Mouse (Mus musculus) ovary, postnatal 36 days (tissue): ENCODE measurements around the gene P3h4.
"Not testable (repeated sequence)": the region's sequence is repeated elsewhere in the genome, so short reads cannot be mapped to it uniquely, and the experiment has no call there.

ENCODE experiments used
- DNase-seq: peaks from one replicate; pipeline ENCODE4 v3.0.0; 2022; ENCODE audit warnings: low spot score, mixed read lengths

Gene P3h4

DNA sequence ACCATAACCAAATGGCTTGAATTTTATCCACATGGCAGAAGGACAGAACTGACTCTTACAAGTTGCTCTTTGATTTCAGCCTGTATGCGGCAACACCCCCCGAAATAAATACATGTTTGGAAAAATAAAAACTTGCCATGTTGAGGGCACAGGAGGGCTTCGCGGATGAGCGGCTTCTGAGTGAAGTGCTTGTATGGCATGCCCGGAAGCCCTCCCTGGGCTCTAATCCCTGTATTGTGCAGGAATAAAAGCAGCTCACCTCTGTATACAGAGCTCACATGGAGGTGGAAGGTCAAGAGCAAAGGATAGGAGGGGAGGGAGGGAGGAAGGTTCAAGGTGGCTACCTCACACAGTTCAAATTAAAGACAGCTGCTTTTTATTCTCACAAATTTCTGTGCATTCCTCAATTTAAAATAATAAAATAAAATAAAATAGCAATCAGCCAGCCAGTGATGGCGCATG is 22.7 kb downstream of the P3h4 start:
- DNase-seq: no peak

DNA sequence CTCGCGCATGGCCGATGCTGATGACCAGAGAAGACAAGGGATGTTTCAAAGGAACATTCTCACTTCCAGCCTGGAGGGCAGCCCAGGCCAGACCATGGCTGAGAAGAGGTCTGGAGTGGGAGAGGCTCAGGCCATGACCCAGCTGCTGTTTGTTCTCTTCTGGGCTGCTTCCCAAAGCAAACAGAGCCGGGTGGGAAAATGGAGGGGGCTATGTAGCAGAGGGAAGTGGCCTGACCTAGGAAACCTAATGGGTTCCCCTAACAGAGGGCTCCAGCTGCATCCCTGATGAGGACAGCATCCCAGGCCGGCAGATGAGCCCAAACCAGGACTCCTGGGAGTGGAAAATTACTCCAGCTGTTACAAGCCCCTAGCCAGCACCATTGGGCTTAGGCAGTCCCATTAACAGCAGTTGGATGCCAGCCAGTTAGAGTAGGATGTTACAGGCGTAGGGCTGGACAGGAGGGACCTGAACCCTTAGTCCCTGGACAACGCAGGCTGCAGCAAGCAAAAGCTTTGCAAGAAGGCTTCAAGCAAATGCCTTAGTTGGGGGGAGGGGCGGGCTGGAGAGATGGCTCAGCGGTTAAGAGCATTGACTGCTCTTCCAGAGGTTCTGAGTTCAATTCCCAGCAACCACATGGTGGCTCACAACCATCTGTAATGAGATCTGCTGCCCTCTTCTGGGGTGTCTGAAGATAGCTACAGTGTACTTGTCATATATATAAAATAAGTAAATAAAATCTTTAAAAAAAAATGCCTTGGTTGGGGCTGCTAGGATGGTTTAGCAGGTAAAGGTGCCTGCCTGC is 23.4 kb downstream of the P3h4 start:
- peak; percentile 55 for DNase-seq

DNA sequence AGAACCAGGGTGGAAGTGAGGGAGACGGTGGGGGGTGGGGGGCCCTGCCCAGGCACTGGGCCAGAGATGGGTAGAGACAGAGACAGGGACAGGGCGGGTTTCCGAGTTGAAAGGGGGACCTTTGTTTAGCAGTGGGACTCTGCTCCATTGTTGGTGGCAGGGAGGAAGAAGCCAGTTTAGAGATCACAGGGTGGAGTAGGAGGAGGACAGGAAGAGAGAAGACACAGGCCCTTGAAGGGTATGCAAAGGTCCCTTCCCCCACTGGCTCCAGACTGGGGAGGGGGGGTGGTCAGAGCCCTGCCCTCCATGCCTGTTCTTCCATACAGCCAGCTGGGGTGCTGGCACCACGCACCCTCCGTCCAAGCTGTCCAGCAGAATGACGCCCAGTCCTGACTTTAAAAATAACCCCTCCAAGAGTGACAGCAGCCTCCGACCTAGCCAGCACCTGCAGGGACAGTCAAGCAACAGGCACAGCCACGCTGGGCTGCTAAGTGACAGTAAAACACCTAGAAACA is 24.6 kb downstream of the P3h4 start:
- no peak for DNase-seq

DNA sequence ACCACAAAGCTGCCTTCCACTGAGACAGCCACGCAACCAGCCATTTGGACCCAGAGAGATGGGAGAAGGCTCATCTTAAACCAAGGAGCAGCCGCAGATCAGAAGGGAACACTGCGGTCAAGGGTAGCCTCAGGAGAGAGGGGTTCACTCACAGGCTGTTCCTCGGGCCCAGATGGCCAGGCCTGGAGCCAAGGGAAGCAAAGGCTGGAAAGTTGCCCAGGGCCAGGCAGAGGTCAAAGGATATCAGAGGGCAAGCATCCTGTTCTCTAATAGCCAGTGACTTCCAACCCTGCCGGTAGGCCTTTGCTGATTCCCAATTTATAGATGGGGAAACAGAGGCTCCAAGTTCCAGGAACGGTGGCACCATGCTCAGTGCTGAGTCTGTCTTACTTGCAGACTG is 26.0 kb downstream of the P3h4 start:
- DNase-seq: peak; percentile 55

DNA sequence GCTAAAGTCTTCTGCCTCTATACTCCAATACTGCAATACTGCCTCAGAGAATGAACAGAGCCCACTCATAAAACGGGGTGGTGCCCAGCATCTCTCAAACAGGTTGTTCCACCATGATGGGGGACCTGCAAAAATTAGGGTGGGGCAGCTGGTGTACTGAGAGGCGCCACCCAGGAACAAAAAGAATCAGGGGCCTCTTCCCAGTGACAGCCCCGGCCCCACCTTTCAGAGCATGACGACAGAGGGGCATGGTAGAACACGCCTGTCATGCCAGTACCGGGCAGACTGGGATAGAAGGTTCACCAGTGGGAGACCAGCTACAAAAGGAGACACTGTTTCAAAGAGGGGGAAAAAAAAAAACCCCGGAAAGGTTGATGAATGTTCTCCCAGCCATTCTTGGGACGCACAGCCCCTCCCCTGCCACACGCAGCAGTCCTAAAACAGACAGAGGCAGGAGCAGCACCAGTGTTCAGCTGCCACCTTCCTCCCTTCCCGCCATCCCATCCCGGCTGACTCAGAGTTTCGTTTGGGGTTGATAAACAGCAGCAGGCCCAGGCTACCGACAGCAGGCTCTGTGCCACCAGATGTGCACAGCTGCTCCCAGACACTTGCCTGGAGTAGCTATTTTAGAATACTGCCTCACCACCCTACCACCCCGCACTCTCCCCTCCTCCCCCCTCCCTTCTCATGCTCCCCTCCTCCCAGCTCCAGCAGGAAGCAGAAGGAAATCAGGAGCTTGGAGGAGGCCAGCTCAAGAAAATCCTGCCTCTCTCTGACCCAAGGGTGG is 26.9 kb downstream of the P3h4 start:
- DNase-seq: no peak

DNA sequence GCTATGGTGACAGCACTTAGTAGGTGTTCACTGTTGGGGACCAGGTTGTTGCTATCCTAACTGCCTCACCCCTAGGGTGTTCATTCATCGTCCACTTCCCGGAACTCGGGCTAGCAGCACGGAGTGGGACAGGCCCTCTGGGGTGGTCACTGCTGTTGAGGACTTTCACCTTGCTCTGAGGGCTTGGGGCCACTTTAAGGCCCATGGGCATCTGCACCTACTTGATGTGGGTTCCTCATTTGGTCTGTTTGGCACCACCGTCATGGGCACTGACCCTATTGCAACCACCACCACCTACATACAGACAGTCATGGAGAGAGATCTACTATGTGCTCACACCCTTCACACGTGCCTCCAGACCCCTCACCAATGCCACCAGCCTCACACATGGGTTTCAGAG is 27.5 kb downstream of the P3h4 start:
- DNase-seq: no peak

DNA sequence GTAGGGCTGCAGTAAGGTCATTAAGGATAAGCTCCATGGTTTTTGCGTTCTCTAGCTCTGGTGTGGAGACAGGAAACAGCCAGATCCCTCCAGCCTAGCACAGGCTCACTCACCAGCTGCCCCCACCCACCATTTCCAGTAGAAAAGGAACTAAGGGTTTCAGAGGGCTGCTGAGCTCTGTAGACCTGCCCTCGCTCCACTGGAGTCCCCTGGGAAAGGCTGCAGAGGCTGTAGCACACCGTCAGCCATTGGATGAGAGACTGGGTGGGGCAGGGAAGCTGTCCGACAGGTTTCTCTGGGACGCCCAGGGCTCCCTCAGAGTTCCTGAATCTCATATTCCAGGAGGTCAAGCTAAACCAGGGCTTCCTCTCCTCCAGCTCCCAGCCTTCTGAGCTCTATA is 28.1 kb downstream of the P3h4 start:
- DNase-seq: no peak

DNA sequence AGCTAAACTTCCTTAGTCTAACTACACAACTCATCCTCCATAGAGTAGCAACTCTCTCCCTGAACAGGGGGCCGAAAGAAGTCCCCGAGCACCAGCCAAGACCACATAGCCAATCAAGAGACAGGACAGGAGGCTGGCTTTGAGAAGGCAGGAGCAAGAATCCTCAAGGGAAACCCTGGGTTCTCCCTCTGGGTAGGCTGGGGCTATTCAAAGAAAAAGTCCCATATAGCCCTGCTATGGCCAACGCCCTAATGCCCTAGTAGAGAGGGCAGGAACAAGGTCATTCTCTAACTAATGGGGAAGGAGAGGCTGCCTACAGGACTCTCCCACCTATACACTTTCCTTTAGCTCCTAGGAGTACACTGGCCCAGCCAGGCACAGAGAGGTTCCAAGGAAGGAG is 29.6 kb downstream of the P3h4 start:
- no peak for DNase-seq

DNA sequence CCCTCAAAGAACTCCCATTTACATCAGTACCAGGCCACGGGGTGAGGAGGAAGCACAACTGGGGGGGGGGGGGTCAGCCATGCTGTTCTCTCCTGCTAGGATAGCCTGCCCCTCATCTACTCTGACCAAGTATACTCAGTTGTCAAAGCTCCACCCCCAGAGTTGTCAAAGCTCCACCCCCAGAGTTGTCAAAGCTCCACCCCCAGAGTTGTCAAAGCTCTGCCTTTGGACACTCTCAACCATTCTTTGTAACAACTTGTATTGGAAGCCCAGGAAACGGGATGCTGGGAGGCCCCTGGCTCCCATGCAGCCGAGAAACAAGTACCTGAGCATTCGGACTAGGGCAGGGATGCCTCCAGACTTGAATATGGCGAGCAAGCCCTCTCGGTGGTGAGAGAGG is 32.0 kb downstream of the P3h4 start:
- DNase-seq: no peak

DNA sequence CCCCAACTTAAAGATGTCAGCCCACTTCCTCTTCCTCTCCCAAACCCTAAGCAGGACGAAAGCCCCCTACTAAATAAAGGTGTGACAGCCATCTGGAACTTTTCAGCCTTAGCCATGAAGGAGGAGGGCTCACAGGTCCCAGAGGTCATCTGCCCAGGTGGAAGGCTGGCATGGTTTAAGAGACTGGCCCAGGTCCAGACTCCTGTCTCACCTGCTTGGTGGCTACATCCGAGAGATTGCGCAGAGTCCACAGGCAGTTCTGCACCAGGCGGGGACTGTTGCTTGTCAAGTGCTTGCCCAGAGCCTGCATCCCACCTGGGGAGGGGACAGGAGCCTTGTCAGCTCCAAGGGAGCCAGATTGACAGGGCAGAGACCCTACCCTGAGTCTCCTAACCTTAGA is 35.3 kb downstream of the P3h4 start:
- DNase-seq: no peak

DNA sequence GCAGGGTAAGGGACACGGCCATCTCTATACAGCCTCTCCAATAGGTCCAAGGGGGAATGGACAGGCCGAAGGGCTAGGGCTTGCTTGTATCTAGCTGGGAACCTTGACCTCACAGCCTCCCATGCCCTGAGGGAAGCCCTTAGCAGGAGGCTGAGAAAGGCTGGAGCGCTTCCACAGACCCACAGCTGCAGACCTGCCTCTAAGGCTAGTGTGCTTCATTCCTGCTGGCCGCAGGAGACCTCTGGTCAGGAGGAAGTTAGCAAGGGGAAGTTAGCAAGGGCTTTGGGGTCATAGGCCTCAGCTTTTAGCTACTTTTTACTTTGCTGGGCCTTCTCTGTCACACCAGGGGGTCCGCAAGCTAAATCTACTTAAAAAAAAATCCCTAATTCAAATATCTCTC is 36.2 kb downstream of the P3h4 start:
- DNase-seq: no peak

DNA sequence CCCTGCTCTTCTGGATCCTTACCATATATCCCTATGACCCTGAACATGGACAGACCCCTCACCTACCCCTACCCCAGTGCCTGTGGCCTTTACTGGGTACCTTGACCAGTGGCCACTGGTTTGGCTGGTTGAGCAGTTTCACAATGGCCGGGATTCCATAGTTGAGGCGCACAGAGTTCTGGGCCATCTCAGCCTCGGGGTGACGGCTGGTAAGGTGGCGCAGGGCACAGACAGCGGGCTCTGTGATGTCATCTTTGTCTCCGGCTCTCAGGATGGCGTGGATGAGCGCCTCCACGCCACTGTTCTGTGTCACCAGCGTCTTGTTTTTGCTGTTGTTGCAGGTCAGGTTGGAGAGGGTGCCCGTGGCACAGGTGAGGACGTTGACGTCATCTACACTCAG is 36.6 kb downstream of the P3h4 start:
- no peak for DNase-seq

DNA sequence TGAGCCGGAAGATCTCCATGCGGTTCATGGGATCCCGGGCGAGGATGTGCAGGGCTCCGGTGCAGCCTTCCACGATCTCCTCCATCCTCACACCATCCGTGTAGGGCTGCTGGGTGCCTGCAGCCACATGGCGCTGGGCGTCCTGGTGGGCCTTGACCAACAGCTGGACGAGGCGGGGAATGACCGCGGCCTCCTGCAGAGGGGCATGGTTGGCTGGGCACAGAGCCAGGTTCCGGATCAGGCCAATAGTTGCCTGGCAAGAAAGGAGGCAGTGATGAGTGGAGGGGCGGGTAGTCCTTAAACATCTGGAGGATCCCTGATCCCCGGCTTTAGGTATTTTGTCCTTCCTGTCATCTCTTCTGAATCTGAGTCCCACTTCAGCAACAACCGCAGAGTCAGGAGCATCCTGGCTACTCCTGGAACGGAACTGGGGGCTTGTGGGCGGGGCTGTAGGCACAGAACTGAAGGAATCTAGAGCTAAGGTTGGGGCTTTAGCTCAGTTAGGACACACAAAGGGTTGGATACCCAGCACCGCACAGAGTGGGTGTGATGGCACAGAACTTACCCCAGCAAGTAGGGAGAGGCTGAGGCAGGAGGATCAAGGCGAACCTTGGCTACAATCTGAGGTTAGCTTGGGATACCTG is 37.8 kb downstream of the P3h4 start:
- no peak for DNase-seq

DNA sequence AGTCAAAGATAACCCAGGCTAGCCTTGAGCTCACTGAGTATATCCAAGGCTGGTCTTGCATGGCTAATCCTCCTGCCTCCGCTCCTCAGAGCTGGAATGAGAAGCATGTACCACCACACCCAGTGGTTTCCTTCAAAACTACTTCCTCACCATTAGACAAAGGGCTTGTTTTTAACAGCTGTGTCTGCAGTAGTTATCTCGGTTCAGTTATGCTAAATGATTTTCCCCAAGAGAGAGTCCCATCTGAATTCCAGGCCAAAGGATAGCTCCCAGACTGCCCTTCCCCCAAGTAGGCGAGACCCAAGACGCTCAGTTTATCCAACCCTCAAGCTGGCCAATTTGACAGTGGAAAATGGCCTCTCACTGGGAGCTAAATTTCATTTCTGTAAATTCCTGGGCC is 38.6 kb downstream of the P3h4 start:
- no peak for DNase-seq

DNA sequence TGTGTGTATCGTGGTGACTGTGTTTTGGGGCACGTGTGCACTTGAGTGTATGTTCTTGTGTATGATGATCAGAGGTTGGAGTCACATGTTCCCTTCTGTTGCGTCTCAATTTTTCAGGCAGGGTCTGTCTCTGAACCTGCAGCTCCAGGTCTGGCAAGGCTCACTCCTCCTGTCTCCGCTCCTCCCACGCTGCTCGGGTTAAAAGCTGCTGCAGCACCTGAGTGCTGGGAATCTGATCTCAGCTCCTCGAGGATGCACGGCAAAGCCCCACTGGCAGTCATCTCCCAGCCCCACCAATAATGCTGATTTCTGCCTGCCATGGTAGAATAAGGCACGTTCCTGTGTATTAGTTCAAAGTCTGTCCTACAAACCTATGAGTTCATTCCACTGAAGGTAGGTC is 39.5 kb downstream of the P3h4 start:
- DNase-seq: no peak

DNA sequence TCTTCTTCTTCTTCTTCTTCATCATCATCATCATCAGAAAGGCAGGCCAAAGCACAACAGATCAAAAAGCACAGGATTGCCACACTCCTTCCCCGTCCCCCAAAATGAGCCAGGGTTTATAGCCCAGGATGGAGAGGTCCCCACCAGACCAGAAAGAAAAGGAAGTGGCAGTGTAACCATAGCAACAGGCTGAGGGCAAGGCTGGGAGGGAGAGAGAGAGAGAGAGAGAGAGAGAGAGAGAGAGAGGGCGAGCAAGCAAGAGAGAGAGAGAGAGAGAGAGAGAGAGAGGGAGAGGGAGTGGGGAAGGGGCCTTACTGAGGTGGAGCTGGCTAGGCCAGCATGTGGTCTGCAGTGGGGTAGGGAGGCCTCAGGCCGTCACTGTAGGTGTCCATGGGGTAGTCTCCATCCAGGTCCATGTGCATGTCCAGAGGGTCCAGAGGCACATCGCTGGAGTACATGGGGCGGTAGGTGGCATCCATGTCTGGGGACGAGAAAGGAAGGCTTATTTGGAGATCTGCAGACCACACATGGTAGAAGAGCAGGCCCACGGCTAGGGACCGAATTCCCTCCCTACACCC is 42.6 kb downstream of the P3h4 start:
- no peak for DNase-seq

DNA sequence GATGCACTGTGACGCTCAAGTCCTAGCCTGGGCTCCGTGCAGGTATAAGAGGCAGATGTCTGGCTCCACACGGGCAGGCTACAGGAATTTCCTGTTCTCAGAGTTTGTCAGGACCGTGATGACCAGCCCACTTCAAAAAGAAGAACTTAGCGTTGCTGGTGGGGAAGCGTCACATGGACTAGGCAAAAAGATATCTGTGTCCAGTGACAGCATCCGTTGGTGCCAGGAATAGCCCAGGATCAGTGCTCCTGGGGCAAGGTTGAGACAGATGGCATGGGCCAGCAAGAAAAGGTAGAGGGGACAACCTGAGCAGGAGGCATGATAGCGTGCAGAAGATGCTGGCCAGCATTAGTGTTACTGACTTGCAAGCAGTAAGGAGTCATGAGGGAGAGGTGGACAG is 44.8 kb downstream of the P3h4 start:
- DNase-seq: no peak

DNA sequence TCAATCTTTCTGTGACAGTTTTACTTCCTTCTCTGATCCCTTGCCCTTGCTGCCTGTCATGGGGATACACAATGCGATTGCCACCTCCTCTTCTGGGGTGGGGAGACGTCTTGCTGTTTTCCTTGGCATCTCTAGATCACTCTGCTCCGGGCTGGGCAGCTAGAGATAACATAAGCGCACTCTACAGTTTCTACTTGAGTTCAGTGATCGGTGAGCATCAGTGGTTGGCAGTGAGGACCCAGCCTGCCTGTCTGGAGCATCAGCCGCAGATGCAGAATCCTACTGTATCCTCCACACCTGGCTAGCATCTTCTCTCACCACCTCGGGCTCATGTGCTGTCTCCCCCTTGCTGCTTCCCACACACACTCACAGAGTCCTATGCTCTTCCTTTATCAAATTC is 45.5 kb downstream of the P3h4 start:
- no peak for DNase-seq

DNA sequence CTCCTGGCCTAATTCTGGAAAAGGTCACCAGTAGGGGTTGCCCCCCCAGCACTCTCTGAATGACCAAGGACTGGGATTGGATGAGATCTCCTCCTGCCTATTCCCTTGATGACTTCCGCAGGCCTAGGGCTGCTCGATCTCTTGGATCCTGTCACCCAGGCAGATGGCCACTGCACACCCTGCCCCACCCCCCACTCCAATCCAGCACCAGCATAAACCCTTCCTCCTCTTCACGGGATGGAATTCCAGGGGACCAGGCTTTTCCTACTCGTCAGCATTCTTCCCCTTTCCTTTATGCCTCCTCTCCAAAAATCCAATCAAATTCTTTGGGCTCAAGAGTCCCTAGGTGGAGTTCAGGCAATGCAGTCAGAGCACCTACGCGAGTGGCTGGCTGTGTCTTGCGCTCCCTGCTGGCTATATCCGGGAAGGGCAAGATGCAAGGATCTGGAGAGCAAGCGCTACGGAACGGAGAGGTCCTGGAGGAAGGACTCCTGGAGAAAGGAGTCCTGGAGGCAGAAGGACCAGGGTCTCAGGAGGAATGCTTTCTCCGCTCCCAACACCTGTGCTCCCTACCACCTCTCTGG is 51.6 kb downstream of the P3h4 start:
- peak; percentile 71 for DNase-seq

DNA sequence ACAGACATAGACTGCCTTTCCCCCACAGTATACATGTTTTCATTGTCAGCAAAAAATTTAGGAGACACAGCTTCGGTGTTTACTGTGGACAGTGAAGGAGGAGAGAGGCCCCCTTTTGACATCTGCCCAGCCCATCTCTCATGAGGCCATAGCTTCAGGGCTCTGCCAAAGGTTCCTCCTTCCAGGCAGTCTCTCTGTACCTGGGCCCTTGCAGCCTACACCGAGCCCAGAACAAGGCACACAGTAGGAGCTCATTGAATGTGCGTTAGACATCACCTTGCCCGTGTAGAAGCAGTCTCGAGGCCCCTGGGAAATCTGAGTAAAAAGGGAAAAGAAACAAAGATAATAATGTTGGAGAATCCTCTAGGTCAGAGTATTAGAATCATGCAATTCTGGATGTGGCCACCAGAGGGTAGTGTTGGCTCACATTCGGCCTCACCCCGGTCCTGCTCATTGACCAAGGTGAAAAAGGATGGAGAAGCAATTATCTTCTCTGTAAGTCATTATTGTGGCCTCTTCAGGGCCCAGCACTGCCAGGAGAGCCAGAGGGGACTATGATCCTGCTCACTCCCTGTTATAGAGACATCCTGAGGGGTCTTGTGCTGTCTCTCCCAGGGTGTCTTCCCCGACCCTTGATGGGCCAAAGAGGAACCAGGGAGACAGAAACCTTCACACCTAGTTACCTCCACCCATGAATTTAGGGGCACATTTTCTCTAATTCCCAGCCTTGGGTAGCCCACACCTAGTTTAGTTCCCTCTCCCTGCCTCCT is 52.2 kb downstream of the P3h4 start:
- DNase-seq: peak; percentile 63

DNA sequence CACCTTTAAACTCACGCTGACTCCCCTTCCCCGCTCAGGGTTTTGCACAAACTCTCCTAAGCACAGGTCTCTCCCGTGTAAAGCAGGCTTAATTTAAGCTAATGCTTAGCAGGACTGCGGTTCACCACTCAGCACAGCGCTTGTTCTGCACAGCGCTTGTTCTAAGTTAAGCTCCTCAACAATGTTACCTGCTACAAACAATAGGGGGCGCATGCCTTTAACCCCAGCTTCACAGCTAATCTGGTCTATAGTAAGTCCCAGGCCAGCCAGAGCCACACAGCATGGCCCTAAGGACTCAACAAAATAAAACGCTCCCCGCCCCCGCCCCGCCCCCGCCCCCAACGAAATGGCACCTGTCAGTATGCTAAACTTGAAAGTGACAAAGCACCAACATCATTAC is 53.6 kb downstream of the P3h4 start:
- DNase-seq: not testable (repeated sequence)
